Mouse (Mus musculus) stomach, postnatal 0 days (tissue): ENCODE measurements at regions not wholly inside any gene's neighbourhood (a gene's known extent, or its start where the extent isn't known, plus 50 kb on each side); places are given as distances from the start of the nearest gene placed in this dataset.

Experiments
- ATAC-seq: fragments of 200-750 bp; cut with Nextera tagmentation; 2 replicates; pipeline ENCODE4 v1.8.0; 2017; ENCODE audit not compliant: low FRiP score, low TSS enrichment
- DNase-seq: peaks from one replicate; pipeline ENCODE4 v3.0.0-alpha.2; 2016; ENCODE audit warnings: low spot score
- H3K27ac ChIP-seq: fragments of 300-500 bp; sonication (generic); replicated peaks from 2 replicates; pipeline ENCODE4 v1.5.1; 2014; ENCODE audit warnings: mild to moderate bottlenecking, control low read depth
- H3K27me3 ChIP-seq: fragments of 300-500 bp; sonication (generic); 2 replicates; pipeline ENCODE4 v1.6.1; 2014; ENCODE audit warnings: low read length; ENCODE audit not compliant: control insufficient read depth, insufficient read depth
- H3K36me3 ChIP-seq: fragments of 300-500 bp; sonication (generic); 2 replicates; pipeline ENCODE4 v1.6.1; 2014; ENCODE audit warnings: low read length, mixed read lengths; ENCODE audit not compliant: control insufficient read depth, insufficient read depth
- H3K4me1 ChIP-seq: fragments of 300-500 bp; sonication (generic); replicated peaks from 2 replicates; pipeline ENCODE4 v1.6.1; 2014; ENCODE audit warnings: antibody characterized with exemption; ENCODE audit not compliant: control insufficient read depth, insufficient read depth
- H3K4me2 ChIP-seq: fragments of 300-500 bp; sonication (generic); replicated peaks from 2 replicates; pipeline ENCODE4 v1.6.1; 2014; ENCODE audit warnings: low read depth, mild to moderate bottlenecking, control low read depth, moderate library complexity
- H3K4me3 ChIP-seq: fragments of 300-500 bp; sonication (generic); 2 replicates; pipeline ENCODE4 v1.5.1; 2014; ENCODE audit warnings: low read depth, low read length, control low read depth
- H3K9ac ChIP-seq: fragments of 300-500 bp; sonication (generic); 2 replicates; pipeline ENCODE4 v1.6.1; 2014; ENCODE audit warnings: mild to moderate bottlenecking, low read length, control low read depth, mixed read lengths
- H3K9me3 ChIP-seq: fragments of 300-500 bp; sonication (generic); 2 replicates; pipeline ENCODE4 v1.6.1; 2016; ENCODE audit warnings: low read length; ENCODE audit not compliant: control insufficient read depth
- CTCF ChIP-seq: IDR thresholded peaks from 2 replicates; pipeline ENCODE4 v1.5.1; 2016; ENCODE audit warnings: antibody characterized with exemption, low read depth, mild to moderate bottlenecking, moderate library complexity
- EP300 ChIP-seq: optimal IDR thresholded peaks from 2 replicates; pipeline ENCODE3; 2016; ENCODE audit warnings: antibody characterized with exemption
- WGBS: fragments of 180-500 bp; shearing (Covaris S2); extraction: QIAGEN DNeasy Blood & Tissue Kit; methylation state at CpG from one replicate; pipeline ENCODE4 v1.1.7; 2014; 5-methylcytosine and 5-hydroxymethylcytosine counted together

GRCm38 (mm10) chr2:84184288-84185015 is 194.1 kb downstream of the Gm13691 start:
- WGBS: 55% methylated on average over 19 of the region's 19 CpGs
- DNase-seq: no peak
- Histone ChIP-seq H3K27ac (0 out of 2 replicates have a peak overlapping the region, but pooled peaks have one; percentile 36), H3K27me3 (no peaks in the 10 kb centered on the region), H3K4me3 (no peak overlapping the region), H3K4me2 (no peak overlapping the region), H3K36me3 (no peaks in the 10 kb centered on the region), H3K4me1 (no peaks in the 10 kb centered on the region), H3K9ac (no peak overlapping the region), H3K9me3 (no peaks in the 10 kb centered on the region)
- no peak for TF ChIP-seq EP300
- ATAC-seq: no peak

GRCm38 (mm10) chr2:84185016-84185330 is 194.6 kb downstream of the Gm13691 start:
- ATAC-seq (no peak), DNase-seq (no peak)
- Histone ChIP-seq H3K27ac (no peak overlapping the region), H3K36me3 (no peaks in the 10 kb centered on the region), H3K9me3 (no peaks in the 10 kb centered on the region), H3K4me2 (no peak overlapping the region), H3K27me3 (no peaks in the 10 kb centered on the region), H3K4me3 (no peak overlapping the region), H3K4me1 (no peaks in the 10 kb centered on the region), H3K9ac (no peak overlapping the region)
- TF ChIP-seq EP300: no peak
- TF ChIP-seq CTCF: no peak
- 77% methylated on average over 7 of the region's 7 CpGs for WGBS

GRCm38 (mm10) chr2:84186126-84186701 is 195.9 kb downstream of the Gm13691 start:
- Histone ChIP-seq H3K27me3 (no peaks in the 10 kb centered on the region), H3K27ac (no peak overlapping the region), H3K4me1 (no peaks in the 10 kb centered on the region), H3K9ac (no peak overlapping the region), H3K36me3 (no peaks in the 10 kb centered on the region), H3K9me3 (no peaks in the 10 kb centered on the region), H3K4me3 (no peak overlapping the region), H3K4me2 (no peak overlapping the region)
- peak; percentile 51; the same call in 1 of the 2 replicates for ATAC-seq
- WGBS: 41% methylated on average over 9 of the region's 9 CpGs
- peak; percentile 69 for TF ChIP-seq CTCF
- TF ChIP-seq EP300: no peak
- peak; percentile 31 for DNase-seq

- Histone ChIP-seq H3K27ac (no peak overlapping the region), H3K4me3 (no peak overlapping the region), H3K9ac (no peak overlapping the region), H3K27me3 (no peaks in the 10 kb centered on the region), H3K4me1 (no peaks in the 10 kb centered on the region), H3K9me3 (no peaks in the 10 kb centered on the region), H3K36me3 (no peaks in the 10 kb centered on the region), H3K4me2 (no peak overlapping the region)
- DNase-seq (no peak), ATAC-seq (no peak)
- no peak for TF ChIP-seq EP300
- no peak for TF ChIP-seq CTCF
- 86% methylated on average over 4 of the region's 4 CpGs for WGBS
Observed at GRCm38 (mm10) chr2:84187456-84187855, 197.1 kb downstream of the Gm13691 start.

DNA sequence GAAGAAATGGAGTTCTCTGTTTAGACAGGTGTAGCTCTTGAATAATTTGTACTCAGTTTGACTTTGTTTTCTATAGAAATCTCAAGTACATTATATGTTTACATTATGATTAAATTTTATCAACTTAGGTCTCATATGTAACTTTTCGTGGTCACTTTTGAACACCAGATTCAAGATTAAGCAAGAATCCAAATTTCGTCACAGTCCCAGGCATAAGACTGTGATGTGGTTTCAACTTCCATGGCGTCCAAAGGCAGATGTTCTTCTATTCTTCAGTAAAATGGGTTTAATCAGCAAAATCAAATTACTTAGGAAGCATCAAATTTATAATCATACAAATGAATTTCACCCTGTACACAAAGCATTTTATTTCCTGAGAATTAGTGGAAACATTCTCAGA is 198.9 kb downstream of the Gm13691 start:
- 56% methylated on average over 3 of the region's 3 CpGs for WGBS
- H3K4me1 ChIP-seq: no peaks in the 10 kb centered on the region
- H3K27ac ChIP-seq: no peak overlapping the region
- no peaks in the 10 kb centered on the region for H3K36me3 ChIP-seq
- ATAC-seq (no peak), DNase-seq (no peak)
- H3K9ac ChIP-seq: no peak overlapping the region
- H3K9me3 ChIP-seq: no peaks in the 10 kb centered on the region
- no peaks in the 10 kb centered on the region for H3K27me3 ChIP-seq
- H3K4me3 ChIP-seq: no peak overlapping the region
- H3K4me2 ChIP-seq: no peak overlapping the region
- no peak for TF ChIP-seq EP300
- TF ChIP-seq CTCF: no peak

- H3K9me3 ChIP-seq: no peaks in the 10 kb centered on the region
- no peak overlapping the region for H3K4me2 ChIP-seq
- no peak overlapping the region for H3K9ac ChIP-seq
- no peak for ATAC-seq
- no peak for DNase-seq
- H3K36me3 ChIP-seq: no peaks in the 10 kb centered on the region
- H3K27me3 ChIP-seq: no peaks in the 10 kb centered on the region
- 51% methylated on average over 1 of the region's 1 CpGs for WGBS
- no peak overlapping the region for H3K4me3 ChIP-seq
- H3K27ac ChIP-seq: no peak overlapping the region
- TF ChIP-seq EP300 (no peak), CTCF (no peak)
- no peaks in the 10 kb centered on the region for H3K4me1 ChIP-seq
Observed at GRCm38 (mm10) chr2:84217116-84217515, 208.1 kb downstream of the Calcrl start.
